Mouse (Mus musculus): ENCODE data around the gene Dgcr8.

Gene Dgcr8

GRCm38 (mm10) chr16:18221543-18221898 is 67.5 kb downstream of the Dgcr8 start:
- no peak for DNase-seq (ENCODE audit: inconsistent age in 2 of 2, low spot score in 1 of 2)

DNA sequence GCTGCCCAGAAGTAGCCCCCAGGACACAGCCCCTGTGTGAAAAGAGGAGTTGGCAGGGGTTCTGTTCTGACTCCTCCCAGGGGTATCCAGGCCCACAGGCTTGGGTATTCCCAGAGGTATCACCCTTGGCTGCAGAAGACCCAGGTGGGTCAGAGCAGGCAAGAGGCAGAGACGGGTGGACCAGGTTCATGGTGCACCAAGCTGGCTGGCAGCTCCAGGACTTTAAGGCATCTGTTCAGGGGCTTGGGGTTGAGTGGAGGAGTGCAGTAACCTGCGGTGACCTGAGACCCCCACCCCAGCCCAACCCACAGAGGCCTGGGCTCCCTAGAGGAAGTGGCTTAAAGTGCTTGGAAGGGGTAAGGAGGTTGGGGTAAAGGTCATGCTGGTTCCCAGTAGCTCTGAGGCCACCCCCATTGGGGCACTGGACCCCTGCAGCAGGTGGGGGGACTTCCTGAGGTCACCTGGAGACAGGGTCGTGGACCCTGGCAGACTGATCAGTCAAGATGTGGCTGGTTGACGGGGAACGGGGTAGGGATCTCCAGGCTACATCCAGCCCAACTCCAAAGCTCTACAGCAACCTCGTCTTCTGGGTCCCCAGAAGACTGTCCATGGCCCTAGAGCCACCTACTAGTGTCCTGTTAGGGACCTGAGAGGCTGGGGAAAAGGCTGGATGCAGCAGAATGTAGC is 68.0 kb downstream of the Dgcr8 start:
- DNase-seq (ENCODE audit: inconsistent age in 2 of 2, low spot score in 1 of 2) = peak in 1 of 2 experiments; percentile 41

GRCm38 (mm10) chr16:18220001-18220400 is 69.0 kb downstream of the Dgcr8 start:
- DNase-seq (ENCODE audit: inconsistent age in 2 of 2, low spot score in 1 of 2) = peak; percentile 47 to 73

- peak in 1 of 2 experiments; percentile 25 for DNase-seq (ENCODE audit: inconsistent age in 2 of 2, low spot score in 1 of 2)
Measured at GRCm38 (mm10) chr16:18218580-18218996, 70.5 kb downstream of the Dgcr8 start.

GRCm38 (mm10) chr16:18217579-18217978 is 71.5 kb downstream of the Dgcr8 start, which contains the start of gene Ccdc188:
Gene Ccdc188 (plus strand): TSS chr16:18217879.
- no peak for DNase-seq (ENCODE audit: inconsistent age in 2 of 2, low spot score in 1 of 2)

- DNase-seq (ENCODE audit: inconsistent age in 2 of 2, low spot score in 1 of 2) = no peak
Measured at GRCm38 (mm10) chr16:18214858-18215257, 74.2 kb downstream of the Dgcr8 start.

DNA sequence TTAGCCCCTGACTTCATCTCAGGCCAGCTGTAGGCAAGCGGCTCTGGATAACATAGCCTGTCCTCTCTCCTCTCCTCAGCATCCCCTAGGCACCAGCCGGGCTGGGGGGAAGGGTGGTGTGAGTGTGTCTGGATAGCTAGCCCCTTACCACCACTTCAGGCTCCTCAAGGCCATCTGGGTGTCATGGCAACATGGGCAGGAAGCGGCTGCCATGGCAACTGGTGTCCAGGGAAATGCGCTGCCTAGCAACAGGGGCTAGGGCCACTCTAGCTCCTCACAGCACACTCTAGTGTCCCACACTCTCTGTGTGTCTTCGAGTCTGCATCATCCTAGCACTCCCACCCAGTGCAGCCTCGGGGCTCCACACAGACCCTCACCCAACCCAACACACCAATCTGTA is 75.4 kb downstream of the Dgcr8 start:
- peak in 1 of 2 experiments; percentile 20 for DNase-seq (ENCODE audit: inconsistent age in 2 of 2, low spot score in 1 of 2)

DNA sequence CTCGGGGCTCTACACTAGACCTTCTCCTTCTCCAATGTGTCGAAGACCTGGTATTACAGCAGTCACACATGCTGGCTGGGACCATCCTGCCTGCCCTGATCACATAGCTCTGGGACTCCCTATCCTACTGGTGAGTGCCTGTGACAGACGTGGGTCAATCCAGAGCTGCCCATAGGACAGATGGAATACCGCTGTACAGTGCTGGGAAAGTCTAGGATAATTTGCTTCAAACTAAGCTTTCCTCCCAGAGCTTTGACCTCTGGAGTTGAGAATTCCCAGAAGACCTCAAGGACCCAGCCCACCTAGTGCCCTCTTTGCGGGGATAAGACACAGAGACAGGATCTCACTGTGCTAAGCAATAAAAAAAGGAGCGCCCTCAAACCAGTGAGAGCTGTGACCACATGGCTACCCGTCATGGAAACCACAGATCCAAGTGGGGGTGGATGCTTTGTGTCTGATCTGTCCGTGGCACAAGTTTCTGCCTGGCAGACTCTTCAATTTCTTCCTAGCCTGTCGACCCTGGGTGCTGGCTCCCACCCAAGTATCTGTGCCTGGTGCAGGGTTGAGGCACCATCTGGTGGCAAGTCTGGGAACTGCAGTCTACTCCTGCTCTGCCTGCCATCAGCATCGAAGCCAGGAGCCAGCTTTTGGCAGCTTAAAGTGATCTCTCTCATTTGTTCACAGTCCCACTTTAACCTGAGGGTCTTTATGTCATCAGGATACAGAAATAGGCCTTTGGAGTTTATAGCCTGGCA is 77.5 kb downstream of the Dgcr8 start:
- peak; percentile 80 to 93 for DNase-seq (ENCODE audit: inconsistent age in 2 of 2, low spot score in 1 of 2)

DNA sequence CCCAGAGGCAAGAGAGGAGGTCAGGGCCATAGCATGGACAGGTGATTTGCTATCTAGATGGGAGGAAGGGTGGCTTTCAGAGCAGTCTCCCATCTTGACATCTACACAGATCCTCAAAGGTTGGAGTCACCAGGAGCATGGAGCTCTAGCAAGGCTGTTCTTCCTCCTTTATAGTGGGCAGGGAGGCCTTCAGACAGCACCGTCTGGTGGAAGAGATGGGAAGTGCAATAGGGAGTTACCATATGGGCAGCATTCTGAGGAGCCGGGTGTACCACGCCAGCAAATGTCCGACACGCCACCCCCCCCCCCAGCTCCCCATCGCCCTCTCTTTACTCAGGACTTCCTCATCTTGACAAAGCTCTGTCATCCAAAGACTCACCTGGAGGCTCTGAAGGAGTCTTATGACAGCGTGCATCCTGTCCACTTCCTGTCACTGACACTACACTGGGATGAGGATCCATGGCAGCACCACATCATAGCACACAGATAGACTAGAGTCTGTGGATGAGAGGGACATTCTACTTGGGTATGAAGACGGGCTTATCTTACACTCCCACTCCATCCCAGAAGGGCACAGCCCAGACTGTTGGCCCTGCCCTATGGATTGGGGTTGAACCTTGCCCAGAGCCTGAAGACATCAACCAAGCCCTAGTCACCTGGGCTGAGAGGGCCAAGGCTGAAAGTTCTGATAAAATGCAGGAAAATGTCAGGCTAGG is 78.2 kb downstream of the Dgcr8 start:
- DNase-seq (ENCODE audit: inconsistent age in 2 of 2, low spot score in 1 of 2) = peak; percentile 42 to 84
